ENCODE assay signal across 21 mouse cellular contexts in the genomic region with DNA sequence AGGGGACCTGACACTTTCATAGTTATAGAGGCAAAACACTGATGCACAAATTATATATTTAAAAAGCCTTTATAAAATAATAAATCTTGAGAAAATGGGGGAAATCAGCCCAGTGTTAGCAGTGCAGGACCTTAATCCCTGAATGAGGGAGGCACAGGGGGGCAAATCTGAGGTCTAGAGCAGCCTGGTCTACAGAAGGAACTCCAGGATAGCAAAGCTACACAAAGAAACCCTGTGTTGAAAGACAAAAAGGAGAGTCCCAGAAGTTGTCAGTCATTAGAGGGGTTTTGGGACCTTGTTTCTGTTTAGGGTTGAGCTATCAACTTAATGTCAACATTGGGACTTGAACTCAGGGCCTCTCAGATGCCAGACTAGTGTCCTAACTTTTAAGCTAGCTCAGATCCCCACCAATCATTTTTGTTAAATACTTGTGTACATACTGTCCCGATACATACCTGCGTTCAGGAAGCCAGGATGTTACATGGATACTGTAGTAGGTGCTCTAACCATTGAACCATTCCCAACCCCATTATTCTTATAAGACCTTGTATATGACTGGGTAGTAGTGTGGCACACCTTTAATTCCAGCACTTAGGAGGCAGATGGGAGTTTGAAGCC. TPM values are rescaled to one million over a fixed set of nuclear protein-coding genes. Genes with fewer than 3 reads are reported as not detected.
DNase-seq lines count a peak whose midpoint lies in the region; ATAC-seq and TF ChIP-seq lines count a peak whose summit lies in the region.
"Had no signal": no experiment of that assay in that cellular context is flagged by ENCODE, and none has a peak within 500 bp of the region (broad histone marks: within the 10 kb centered on the region; RNA-seq: fewer than 3 reads in every experiment).

No protein-coding gene starts in this region.

- 0 out of 2 replicates have a peak, but pooled peaks cover 8% of the 10 kb centered on the region for H3K4me1 ChIP-seq in liver, embryonic 11.5 days (replicated peaks; ENCODE audit: control insufficient read depth, insufficient read depth, low read length)
- H3K4me1 ChIP-seq in liver, postnatal 0 days (ENCODE audit: insufficient read depth): peaks cover 19% of the 10 kb centered on the region
- H3K4me1 ChIP-seq in embryonic fibroblast, embryonic 13.5 days (ENCODE audit: control insufficient read depth, insufficient read depth, low read length): no peaks in the 10 kb centered on the region; the same call in 1 of the 2 replicates

- H3K9me3 ChIP-seq in liver, embryonic 11.5 days (ENCODE audit: control insufficient read depth, low read length): no peaks in the 10 kb centered on the region
- no peaks in the 10 kb centered on the region for H3K9me3 ChIP-seq in liver, postnatal 0 days (ENCODE audit: low read length)
- H3K9me3 ChIP-seq: limb, embryonic 13.5 days; midbrain, embryonic 12.5 days had no signal

- peak; percentile 54; the same call in 1 of the 2 replicates for TF ChIP-seq POLR2A in embryonic fibroblast, embryonic 13.5 days (IDR thresholded peaks at IDR 0.05; ENCODE audit: low read depth, low read length)

- no peak; the same call in none of the 2 replicates for ATAC-seq in liver, embryonic 11.5 days (replicated peaks; ENCODE audit: low FRiP score)
- ATAC-seq in liver, postnatal 0 days: no peak
- no peak for ATAC-seq in granulocyte monocyte progenitor cell, adult 5-6 weeks (replicated peaks; ENCODE audit: poor library complexity, severe bottlenecking)
- ATAC-seq: forebrain, embryonic 16.5 days; hindbrain, postnatal 0 days had no signal

- DNase-seq in liver, embryonic 11.5 days (ENCODE audit: low spot score): no peak
- no peak for DNase-seq in liver, postnatal 0 days
- DNase-seq in A20 (ENCODE audit: low read depth, low spot score) (peak; percentile 37), ES-CJ7 (ENCODE audit: low read depth, low spot score) (peak; percentile 85)
- DNase-seq in cerebellum, adult 11 months: no peak
- DNase-seq: adrenal gland, adult 8-10 months; cerebellum, adult 11-12 months; cerebellum, postnatal 36 days; heart, adult 11 months; kidney, adult 2 months; kidney, postnatal 36 days; layer of hippocampus, adult 9-11 months; lung, postnatal 14 days; thymus, postnatal 4 days had no signal

- peaks cover 15% of the 10 kb centered on the region for H3K36me3 ChIP-seq in liver, embryonic 11.5 days (ENCODE audit: control insufficient read depth, insufficient read depth, low read length)
- peaks cover 10% of the 10 kb centered on the region; the same call in 1 of the 2 replicates for H3K36me3 ChIP-seq in liver, postnatal 0 days (replicated peaks; ENCODE audit: insufficient read depth, low read length)

- no peaks in the 10 kb centered on the region for H3K27me3 ChIP-seq in liver, embryonic 11.5 days (replicated peaks; ENCODE audit: control insufficient read depth, insufficient read depth, low read length)
- H3K27me3 ChIP-seq in liver, postnatal 0 days (ENCODE audit: insufficient read depth, low read length): no peaks in the 10 kb centered on the region
- H3K27me3 ChIP-seq: limb, embryonic 13.5 days; midbrain, embryonic 12.5 days had no signal

- no peak overlapping the region for H3K4me2 ChIP-seq in liver, embryonic 11.5 days
- no peak overlapping the region for H3K4me2 ChIP-seq in liver, postnatal 0 days (ENCODE audit: low read depth, low read length)
- H3K4me2 ChIP-seq: midbrain, embryonic 12.5 days had no signal

- H3K9ac ChIP-seq in liver, embryonic 11.5 days (ENCODE audit: low read depth, low read length): no peak overlapping the region
- H3K9ac ChIP-seq in liver, postnatal 0 days (replicated peaks): no peak overlapping the region
- H3K9ac ChIP-seq: limb, embryonic 13.5 days; midbrain, embryonic 12.5 days had no signal

- no peak for TF ChIP-seq CTCF in liver, postnatal 0 days (IDR thresholded peaks at IDR 0.05; ENCODE audit: low read depth)
- TF ChIP-seq CTCF in embryonic fibroblast, embryonic 13.5 days (IDR thresholded peaks at IDR 0.05; ENCODE audit: borderline replicate concordance, insufficient read depth, low read length): no peak

- 27% methylated on average over 2 of the region's 2 CpGs for WGBS in liver, embryonic 11.5 days
- WGBS in liver, postnatal 0 days (ENCODE audit: insufficient replicate concordance): 53% methylated on average over 2 of the region's 2 CpGs

- H3K4me3 ChIP-seq in liver, embryonic 11.5 days (ENCODE audit: low read depth, low read length): no peak overlapping the region
- no peak overlapping the region for H3K4me3 ChIP-seq in liver, postnatal 0 days (ENCODE audit: low read depth, low read length)
- no peak overlapping the region for H3K4me3 ChIP-seq in embryonic fibroblast, embryonic 13.5 days (ENCODE audit: insufficient read depth, low read length)
- H3K4me3 ChIP-seq: limb, embryonic 13.5 days; midbrain, embryonic 12.5 days had no signal

- peak overlapping the region; percentile 99 for H3K27ac ChIP-seq in liver, embryonic 11.5 days (ENCODE audit: low read depth, low read length)
- H3K27ac ChIP-seq in liver, postnatal 0 days (ENCODE audit: low read depth): no peak overlapping the region
- no peak overlapping the region; the same call in 1 of the 2 replicates for H3K27ac ChIP-seq in embryonic fibroblast, embryonic 13.5 days (ENCODE audit: insufficient read depth, low read length)
- H3K27ac ChIP-seq: hindbrain, postnatal 0 days; limb, embryonic 13.5 days; midbrain, embryonic 12.5 days had no signal

- no peak for TF ChIP-seq EP300 in liver, postnatal 0 days (IDR thresholded peaks at IDR 0.05; ENCODE audit: low read depth)

RNA-seq across cellular contexts. Expression of gene Rcc1, which starts 3.2 kb away (rescaled TPM):
- polyA plus RNA-seq in liver, embryonic 11.5 days (2014; fragmentation: Nextera tagmentation; extraction: Ambion mirVana): 99.8 and 105 TPM in 2 replicates
- polyA plus RNA-seq in liver, postnatal 0 days (2015; fragmentation: Nextera tagmentation; extraction: Ambion mirVana): 21.3 and 25.6 TPM in 2 replicates
- 33.6 and 34.4 TPM in 2 replicates for polyA plus RNA-seq in embryonic fibroblast, embryonic 13.5 days (2011; ENCODE audit: insufficient read length, low read depth, missing spikeins)
- total RNA-seq in granulocyte monocyte progenitor cell, adult 5-6 weeks (2014; fragmentation: Nextera tagmentation): 58.8 and 68.9 TPM in 2 replicates
- 46.8 and 53.3 TPM in 2 replicates for total RNA-seq in granulocyte monocyte progenitor cell, adult 5-6 weeks (2017)

RNA-seq across cellular contexts. Expression of gene Trnau1ap, which starts 20.9 kb away (rescaled TPM):
- 80.1 and 89.3 TPM in 2 replicates for polyA plus RNA-seq in liver, embryonic 11.5 days (2014; fragmentation: Nextera tagmentation; extraction: Ambion mirVana)
- 30.4 and 33.8 TPM in 2 replicates for polyA plus RNA-seq in liver, postnatal 0 days (2015; fragmentation: Nextera tagmentation; extraction: Ambion mirVana)
- 29.6 and 33.5 TPM in 2 replicates for polyA plus RNA-seq in embryonic fibroblast, embryonic 13.5 days (2011; ENCODE audit: insufficient read length, low read depth, missing spikeins)
- total RNA-seq in granulocyte monocyte progenitor cell, adult 5-6 weeks (2014; fragmentation: Nextera tagmentation): 29.7 and 36.3 TPM in 2 replicates
- total RNA-seq in granulocyte monocyte progenitor cell, adult 5-6 weeks (2017): 37.8 and 54.9 TPM in 2 replicates

RNA-seq across cellular contexts. Expression of gene Rab42, which starts 47.0 kb away (rescaled TPM):
- 0.75 and 1.5 TPM in 2 replicates for polyA plus RNA-seq in liver, embryonic 11.5 days (2014; fragmentation: Nextera tagmentation; extraction: Ambion mirVana)
- 0.30 and 0.73 TPM in 2 replicates for polyA plus RNA-seq in liver, postnatal 0 days (2015; fragmentation: Nextera tagmentation; extraction: Ambion mirVana)
- 0.67 TPM in 1 of 2 replicates, not detected in the other for polyA plus RNA-seq in embryonic fibroblast, embryonic 13.5 days (2011; ENCODE audit: insufficient read length, low read depth, missing spikeins)
- total RNA-seq in granulocyte monocyte progenitor cell, adult 5-6 weeks (2014; fragmentation: Nextera tagmentation): 3.2 TPM in 1 of 2 replicates, not detected in the other
- not detected in 2 replicates for total RNA-seq in granulocyte monocyte progenitor cell, adult 5-6 weeks (2017)
- total RNA-seq: hematopoietic stem cell, adult 5-6 weeks had no signal

Comparison
In these comparisons a context has a peak if more than half of its experiments do, and no peak if none do; other contexts are left out.
1. DNase-seq: peak in A20 (single experiment) and ES-CJ7 (single experiment); none in liver, embryonic 11.5 days (single experiment), liver, postnatal 0 days (single experiment) and cerebellum, adult 11 months (single experiment).